In genomic region chr3:84581696-84582022, GRCm38 (mm10) we compare ENCODE assay signal across 8 mouse cellular contexts. TPM values are rescaled to one million over a fixed set of nuclear protein-coding genes. Genes with fewer than 3 reads are reported as not detected.
DNase-seq lines count a peak whose midpoint lies in the region; ATAC-seq and TF ChIP-seq lines count a peak whose summit lies in the region.

No protein-coding gene starts in this region.

- peak; percentile 40 for DNase-seq in embryo, embryonic 10.5 days (ENCODE audit: low spot score)
- no peak for DNase-seq in embryo, embryonic 11 days
- DNase-seq in thymus, adult 2 months, result no peak
- DNase-seq in thymus, postnatal 25 days, result no peak
- no peak for DNase-seq in adrenal gland, postnatal 36 days
- DNase-seq in adrenal gland, postnatal 4 days (ENCODE audit: low spot score in 2 of 2), result no peak

- H3K4me3 ChIP-seq in thymus, adult 2 months (ENCODE audit: control insufficient read depth, insufficient read depth, low read length), result peak overlapping the region; percentile 65
- peak overlapping the region; percentile 83 for H3K4me3 ChIP-seq in liver, embryonic 12.5 days

- H3K9me3 ChIP-seq in liver, embryonic 12.5 days (replicated peaks), result no peaks in the 10 kb centered on the region

- TF ChIP-seq CTCF in thymus, adult 2 months (IDR thresholded peaks at IDR 0.05; ENCODE audit: borderline replicate concordance, control insufficient read depth, extremely low read depth, insufficient read depth, low read length, poor library complexity), result no peak

- peak overlapping the region; percentile 78 for H3K9ac ChIP-seq in liver, embryonic 12.5 days

- no peaks in the 10 kb centered on the region for H3K36me3 ChIP-seq in thymus, adult 2 months (ENCODE audit: control insufficient read depth, insufficient read depth, low read length)
- no peaks in the 10 kb centered on the region for H3K36me3 ChIP-seq in liver, embryonic 12.5 days

- ATAC-seq in liver, embryonic 12.5 days, result no peak
- no peak; the same call in 1 of the 2 replicates for ATAC-seq in cerebellum, adult (ENCODE audit: insufficient number of reproducible peaks, low FRiP score, low TSS enrichment)

- no peak for TF ChIP-seq POLR2A in thymus, adult 2 months (IDR thresholded peaks at IDR 0.05; ENCODE audit: control insufficient read depth, extremely low read depth, insufficient read depth, low read length, poor library complexity)

- no peaks in the 10 kb centered on the region for H3K27me3 ChIP-seq in thymus, adult 2 months (ENCODE audit: control insufficient read depth, insufficient read depth, low read length)
- H3K27me3 ChIP-seq in liver, embryonic 12.5 days (replicated peaks), result 0 out of 2 replicates have a peak, but pooled peaks cover 3% of the 10 kb centered on the region

- peak overlapping the region; percentile 84 for H3K4me2 ChIP-seq in liver, embryonic 12.5 days

- peak overlapping the region; percentile 2; the same call in 1 of the 2 replicates for H3K27ac ChIP-seq in thymus, adult 2 months (ENCODE audit: control insufficient read depth, insufficient read depth, low read length)
- peak overlapping the region; percentile 80 for H3K27ac ChIP-seq in liver, embryonic 12.5 days

- WGBS in thymus, adult 2 months, result 3% methylated on average over 4 of the region's 4 CpGs
- 0% methylated on average over 4 of the region's 4 CpGs for WGBS in liver, embryonic 12.5 days (ENCODE audit: insufficient replicate concordance)

- peaks cover 8% of the 10 kb centered on the region for H3K4me1 ChIP-seq in thymus, adult 2 months (replicated peaks; ENCODE audit: control insufficient read depth, insufficient read depth, low read length)
- H3K4me1 ChIP-seq in liver, embryonic 12.5 days, result peaks cover 34% of the 10 kb centered on the region

RNA-seq across cellular contexts. Expression of gene Arfip1, which starts 0.8 kb away (rescaled TPM):
- polyA plus RNA-seq in thymus, adult 2 months (2012; rRNA removed), result 8.5 and 10.1 TPM in 2 replicates
- 16.5 and 16.9 TPM in 2 replicates for polyA plus RNA-seq in liver, embryonic 12.5 days (2016; fragmentation: Nextera tagmentation; extraction: Ambion mirVana)
- 10 to 100 TPM; 46.6 to 64.1 TPM for total RNA-seq in adrenal gland, postnatal 36 days (2021)
- 10 to 100 TPM; 60.6 to 61.2 TPM for total RNA-seq in adrenal gland, postnatal 4 days (2021)

RNA-seq across cellular contexts. Expression of gene Tigd4, which starts 11.7 kb away (rescaled TPM):
- not detected in 2 replicates for polyA plus RNA-seq in thymus, adult 2 months (2012; rRNA removed)
- polyA plus RNA-seq in liver, embryonic 12.5 days (2016; fragmentation: Nextera tagmentation; extraction: Ambion mirVana), result 0.04 TPM in 1 of 2 replicates, not detected in the other
- not detected for total RNA-seq in adrenal gland, postnatal 36 days (2021)
- total RNA-seq in adrenal gland, postnatal 4 days (2021), result 1 to 10 TPM in 1 of 2 experiments, under 1 TPM in 1; 0.28 to 2.8 TPM
